Mouse (Mus musculus) fat pad, adult 2 months (tissue): ENCODE measurements around the gene Pla2g4b.

Source experiments
- DNase-seq: peaks from one replicate; pipeline ENCODE4 v3.0.0-alpha.2; 2011; ENCODE audit warnings: low read depth, low spot score; ENCODE audit errors: extremely low read depth

Pla2g4b gene

DNA sequence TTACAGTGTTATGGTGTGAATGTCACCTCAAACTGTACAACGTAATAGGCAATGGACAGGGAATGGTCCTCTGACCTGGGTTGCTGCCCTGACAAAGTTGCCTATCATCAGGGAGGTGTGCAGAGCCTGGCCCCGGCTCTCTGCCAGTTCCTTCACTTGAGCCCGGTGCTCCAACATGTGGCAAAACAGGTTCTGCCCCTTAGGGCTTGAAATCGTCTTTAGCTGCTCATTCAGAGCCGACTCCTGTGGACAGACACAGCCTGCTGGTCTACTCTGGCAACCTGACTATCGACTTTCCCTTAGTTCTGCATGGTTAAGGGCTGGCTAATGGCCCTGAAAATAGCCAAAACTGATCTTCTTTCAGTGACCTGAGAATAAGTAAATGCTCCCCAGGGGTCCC is 27.0 kb downstream of the Pla2g4b start:
- DNase-seq = peak; percentile 95

DNA sequence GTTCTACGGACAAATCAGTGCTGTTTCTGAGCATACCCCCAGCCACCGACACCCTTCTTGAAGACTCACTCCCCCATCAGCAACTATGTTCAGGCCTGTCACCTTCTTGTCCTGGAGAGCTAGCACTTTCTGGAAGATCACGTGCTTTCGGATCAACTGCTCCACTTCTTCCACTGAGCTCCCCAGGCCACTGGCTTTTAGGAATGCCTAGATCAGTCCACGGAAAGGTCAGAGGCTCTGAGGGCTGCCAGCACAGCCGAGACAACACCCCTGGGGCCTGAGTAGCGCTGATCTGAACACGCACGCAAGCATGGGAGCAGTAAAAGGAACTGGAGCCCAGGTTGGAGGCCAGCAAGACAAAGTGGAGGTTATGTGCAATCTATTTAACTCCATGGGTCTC is 27.4 kb downstream of the Pla2g4b start:
- peak; percentile 36 for DNase-seq

DNA sequence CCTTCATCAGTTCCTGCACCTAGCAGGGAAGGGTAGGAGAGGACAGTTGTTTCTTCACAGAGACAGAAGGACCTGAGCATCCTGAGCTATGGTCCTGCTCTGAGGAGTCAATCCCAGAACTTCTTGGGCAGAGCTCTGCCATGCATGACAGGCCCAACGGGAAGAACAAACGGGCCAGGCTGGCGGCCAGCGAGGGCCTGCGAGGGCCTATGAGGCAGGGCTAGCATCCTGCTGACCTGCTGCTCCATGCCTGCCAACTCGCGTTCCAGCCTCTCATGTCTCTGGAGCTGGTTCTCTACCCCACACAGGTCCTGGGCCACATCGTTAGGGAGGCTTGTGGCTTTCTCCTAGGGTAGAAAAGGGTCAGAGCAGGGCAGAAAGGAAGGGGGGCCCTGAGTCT is 29.0 kb downstream of the Pla2g4b start:
- DNase-seq = no peak

- no peak for DNase-seq
These were observed 31.4 kb downstream of the Pla2g4b start for GRCm38 (mm10) chr2:120064639-120065038.

- no peak for DNase-seq
These were observed 32.0 kb downstream of the Pla2g4b start for GRCm38 (mm10) chr2:120065243-120065642.

- no peak for DNase-seq
These were observed 33.0 kb downstream of the Pla2g4b start for GRCm38 (mm10) chr2:120066224-120066623.

DNA sequence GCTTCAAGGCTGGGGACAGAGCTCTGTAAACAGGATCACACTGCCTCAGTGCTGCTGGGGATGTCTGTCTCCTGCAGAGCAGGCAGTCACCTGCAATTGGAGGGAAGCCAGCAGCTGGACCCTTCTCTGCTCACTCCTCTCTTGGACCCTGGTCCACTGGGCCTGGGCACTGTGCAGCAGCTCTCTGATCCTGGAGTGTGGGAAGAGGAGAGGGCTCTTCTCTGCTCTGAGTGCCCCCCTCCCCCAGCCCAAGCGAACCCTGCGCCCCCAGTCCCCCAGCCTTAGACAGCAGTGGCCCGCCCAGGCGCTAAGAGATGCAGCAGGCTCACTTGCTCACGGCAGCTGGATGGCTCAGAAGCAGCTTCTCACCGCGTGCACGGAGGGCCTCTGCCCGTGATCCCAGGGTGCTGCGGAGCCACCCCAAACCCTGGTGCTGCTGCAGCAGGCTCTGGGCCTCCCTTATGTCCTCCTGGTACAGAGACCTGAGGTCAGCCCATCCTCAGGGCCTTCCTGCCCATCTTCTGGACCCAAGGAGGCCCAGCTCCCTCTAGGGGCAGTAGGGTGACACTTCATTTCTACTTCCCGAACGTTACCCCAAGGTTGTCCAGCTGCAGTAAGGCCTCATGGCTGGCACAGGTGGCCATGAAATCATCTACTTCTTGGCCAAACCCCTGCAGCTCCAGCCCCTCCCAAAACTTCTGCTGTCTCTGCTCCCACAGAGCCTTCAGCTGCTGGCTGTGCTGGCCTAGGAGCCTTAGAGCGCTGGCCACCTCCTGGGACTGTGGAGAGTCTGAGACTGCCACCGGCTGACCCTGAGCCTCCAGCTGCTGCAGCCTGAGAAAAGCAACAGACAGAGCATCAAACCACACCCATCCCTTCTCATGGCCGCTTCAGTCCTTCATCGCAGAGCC is 35.6 kb downstream of the Pla2g4b start:
- DNase-seq = no peak

- DNase-seq = no peak
These were observed 36.3 kb downstream of the Pla2g4b start for GRCm38 (mm10) chr2:120069466-120069990.

- DNase-seq = no peak
These were observed 40.9 kb downstream of the Pla2g4b start for GRCm38 (mm10) chr2:120074096-120074495.

- DNase-seq = no peak
These were observed 43.0 kb downstream of the Pla2g4b start for GRCm38 (mm10) chr2:120076076-120076705.

GRCm38 (mm10) chr2:120082416-120082815 is 49.2 kb downstream of the Pla2g4b start:
- DNase-seq = no peak

- no peak for DNase-seq
These were observed 51.6 kb downstream of the Pla2g4b start for GRCm38 (mm10) chr2:120084593-120085361.

DNA sequence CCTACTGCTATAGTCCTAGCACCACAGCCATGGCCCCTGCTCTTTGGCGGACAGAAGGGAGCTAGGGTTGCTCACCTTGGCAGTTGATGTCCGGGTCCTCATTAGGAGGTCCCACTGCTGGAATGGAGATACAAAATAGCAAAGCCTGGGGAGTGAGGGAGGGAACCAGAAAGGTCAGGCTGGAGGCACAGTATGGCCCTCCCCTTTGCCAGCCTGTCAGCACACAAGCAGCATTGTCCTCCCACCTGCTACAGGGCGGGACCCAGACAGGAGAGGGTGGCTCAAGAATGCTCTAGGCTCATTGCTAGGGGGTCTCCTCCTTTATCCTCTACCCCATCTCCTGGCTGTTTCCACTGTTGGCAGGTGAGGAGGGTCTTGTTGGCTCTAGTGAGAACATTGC is 52.8 kb downstream of the Pla2g4b start:
- no peak for DNase-seq

- no peak for DNase-seq
These were observed 54.2 kb downstream of the Pla2g4b start for GRCm38 (mm10) chr2:120087391-120087790.

DNA sequence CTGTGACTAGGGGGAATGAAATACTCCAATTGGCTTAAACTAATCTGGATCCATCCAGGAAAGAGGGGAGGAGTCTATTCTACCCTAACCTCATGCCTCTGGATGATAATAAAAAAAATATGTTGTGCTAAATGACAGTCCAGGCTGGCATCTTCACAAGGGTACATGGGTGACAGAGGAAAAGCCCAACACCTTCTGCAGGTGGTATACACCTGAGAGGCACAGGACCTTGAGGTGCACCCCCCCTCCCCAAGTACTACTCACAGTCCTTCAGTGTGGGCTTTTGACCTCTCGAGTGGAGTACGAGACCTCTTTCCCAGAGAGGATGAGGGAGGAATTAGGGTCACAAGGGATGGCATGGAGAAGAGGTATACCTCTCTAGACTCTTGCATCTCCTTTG is 54.7 kb downstream of the Pla2g4b start:
- no peak for DNase-seq

- no peak for DNase-seq
These were observed 57.8 kb downstream of the Pla2g4b start for GRCm38 (mm10) chr2:120090979-120091378.
